Mouse (Mus musculus): Measurements from ENCODE around the gene Cnbd2.

Gene Cnbd2

DNA sequence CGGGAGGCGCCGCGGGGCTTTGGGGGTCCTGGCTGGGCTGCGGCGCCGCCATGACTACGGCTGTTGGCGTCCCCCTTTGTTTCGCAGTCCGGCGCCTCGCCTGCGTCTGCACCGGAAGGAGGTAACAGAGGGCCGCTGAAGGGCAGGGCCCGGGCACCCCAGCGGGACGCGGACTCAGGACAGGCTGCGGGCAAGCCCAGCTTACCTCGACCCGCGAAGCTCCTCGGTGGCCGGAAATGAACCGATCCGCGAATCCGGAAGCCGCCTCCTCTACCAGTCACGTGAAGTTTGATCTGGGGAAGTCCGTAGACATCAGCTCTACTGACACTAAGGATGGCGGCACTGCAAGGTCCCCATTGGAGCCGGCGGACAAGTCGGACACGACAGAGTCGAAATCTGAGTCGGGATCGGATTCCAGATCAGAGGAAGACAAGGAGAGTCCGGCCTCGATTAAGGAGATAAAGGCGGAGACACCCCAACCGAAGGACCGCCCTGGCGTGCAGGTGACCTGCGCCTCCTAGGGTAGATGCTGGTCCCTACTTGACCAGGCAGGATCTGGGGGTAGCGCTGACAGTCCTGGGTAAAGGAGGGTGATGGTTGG lies at the start of gene Cnbd2, which contains the start of gene Scand1:
Gene Cnbd2, plus strand, starts transcription at position 3 of the 601 bp plus-strand sequence.
Gene Scand1, minus strand, starts transcription at position 408 of the 601 bp plus-strand sequence.
- peak; percentile 87 for DNase-seq (ENCODE audit: low read depth)

DNA sequence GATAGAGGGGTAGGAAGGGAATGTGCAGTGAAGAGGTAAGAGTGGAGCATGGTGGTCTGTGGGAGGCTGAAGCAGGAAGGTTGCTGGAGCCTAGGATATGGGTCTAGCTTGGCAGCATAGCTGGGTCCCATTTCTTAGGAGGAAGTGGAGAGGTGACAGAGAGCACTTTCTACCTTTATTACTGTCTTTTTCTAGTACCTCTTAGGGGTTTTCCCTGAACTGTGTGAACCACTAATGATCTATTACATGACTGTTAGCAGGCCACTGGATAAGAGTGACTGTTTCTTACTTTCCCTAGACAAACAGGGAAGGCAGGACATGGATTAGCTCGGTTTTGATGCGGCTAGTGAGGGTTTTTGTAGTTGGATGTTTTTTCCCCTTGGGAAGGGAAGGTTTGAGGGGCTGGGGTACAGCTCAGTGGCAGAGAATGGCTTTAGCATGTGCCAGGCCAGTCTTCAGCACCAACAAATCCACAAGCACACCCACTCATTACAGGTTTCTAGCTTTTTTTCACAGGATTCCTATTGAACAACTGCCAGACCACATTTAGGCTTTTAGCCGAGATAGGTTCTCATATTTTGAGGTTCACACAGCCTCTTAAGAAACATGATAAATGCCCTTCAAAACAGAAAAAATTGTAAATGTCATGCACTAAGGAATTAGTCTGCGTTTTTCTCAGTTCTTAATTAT lies 48.8 kb upstream of the Cnbd2 start:
- peak; percentile 68 for DNase-seq (ENCODE audit: low read depth)

DNA sequence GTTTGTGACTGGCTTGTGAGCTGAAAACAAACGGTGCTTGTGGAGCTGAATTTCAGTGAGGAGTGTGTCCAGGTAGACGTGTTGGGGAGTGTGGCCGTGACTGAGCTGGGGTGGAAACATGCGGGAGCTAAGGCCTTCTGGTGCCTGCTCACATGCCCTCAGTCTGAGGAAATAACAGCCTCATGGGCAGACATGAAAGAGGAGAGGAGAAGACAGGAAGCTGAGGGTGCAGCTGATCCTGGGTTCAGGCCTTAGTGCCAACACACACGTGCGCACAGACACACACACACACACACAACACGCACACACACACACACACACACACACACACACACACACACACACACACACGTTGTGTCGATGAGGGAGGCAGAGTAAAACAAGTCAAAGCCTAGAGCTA lies 44.5 kb upstream of the Cnbd2 start:
- no peak for DNase-seq (ENCODE audit: low read depth)

DNA sequence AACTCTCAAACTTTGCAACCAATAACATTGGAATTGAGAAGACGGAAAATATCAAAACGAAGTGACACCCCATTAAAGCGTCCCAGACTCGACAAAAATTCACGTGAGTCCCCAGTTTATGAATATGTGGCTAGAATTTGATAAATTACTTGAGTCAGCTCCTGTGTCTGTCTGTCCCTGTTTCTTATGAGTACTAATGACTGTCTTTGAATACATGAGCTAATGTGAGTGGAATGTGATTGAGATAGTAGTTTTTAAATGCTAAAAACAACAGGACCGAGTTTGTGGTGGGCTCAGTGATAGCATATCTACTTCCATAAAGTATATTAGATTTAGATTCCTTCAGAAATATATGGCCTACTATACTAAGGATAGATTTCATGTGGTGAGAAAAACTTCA lies 39.5 kb upstream of the Cnbd2 start:
- peak; percentile 12 for DNase-seq (ENCODE audit: low read depth)

DNA sequence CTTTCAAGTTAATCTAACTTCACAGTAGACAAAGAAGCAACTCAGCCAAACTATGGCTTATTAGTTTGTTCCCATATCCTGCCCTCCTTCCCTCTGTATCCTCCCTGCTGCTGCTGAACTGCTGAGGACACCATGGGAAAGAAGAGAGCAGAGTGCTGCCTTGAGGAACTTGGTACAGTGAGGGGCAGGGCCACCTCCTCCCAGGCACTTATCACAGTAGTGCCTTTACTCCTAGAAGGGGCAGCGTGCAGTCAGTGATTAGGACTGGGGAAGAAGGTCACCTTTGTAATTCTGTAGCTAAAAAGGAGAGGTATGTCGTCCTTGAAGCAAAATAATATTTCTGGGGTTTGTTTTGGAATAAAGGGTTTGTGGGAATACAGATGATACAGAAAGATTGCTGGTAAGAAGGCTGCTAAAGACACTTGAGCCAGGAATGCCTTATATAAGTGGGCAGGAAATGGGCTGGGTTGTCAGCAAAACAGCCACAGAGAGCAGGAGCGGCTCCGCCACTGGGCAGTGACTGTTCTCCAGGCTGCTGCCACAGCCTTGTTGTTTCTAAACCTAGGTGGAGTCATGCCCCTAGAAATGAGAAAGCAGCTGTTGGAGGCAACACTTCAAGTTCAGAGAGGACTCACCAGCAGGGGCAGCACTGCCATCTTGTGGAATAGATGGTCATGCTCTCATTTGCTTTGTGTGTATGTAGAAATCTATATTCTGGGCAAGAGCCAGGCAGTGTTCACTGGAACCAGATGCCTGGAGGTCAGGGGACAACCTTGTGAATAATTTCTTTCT lies 33.7 kb upstream of the Cnbd2 start:
- peak; percentile 95 for DNase-seq (ENCODE audit: low read depth)

DNA sequence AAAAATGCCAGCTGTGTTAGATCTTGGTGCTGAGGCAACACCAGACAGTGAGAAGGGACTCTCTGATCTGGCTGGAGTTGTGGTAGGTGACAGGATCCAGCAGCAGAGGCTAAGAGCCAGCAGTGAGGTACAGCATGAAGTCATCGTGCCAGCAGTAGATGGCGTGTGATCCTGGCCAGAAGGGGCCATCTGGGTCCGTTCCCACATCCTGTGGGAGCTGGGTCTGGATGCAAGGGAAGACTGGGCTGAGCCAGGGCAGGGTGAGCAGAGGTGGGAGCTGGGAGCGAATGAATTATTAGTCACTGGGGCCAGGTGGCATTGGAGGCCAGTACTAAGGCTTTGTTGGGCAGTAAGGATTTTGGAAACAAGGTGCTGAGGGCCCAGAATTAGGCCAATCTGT lies 30.9 kb upstream of the Cnbd2 start:
- no peak for DNase-seq (ENCODE audit: low read depth)

DNA sequence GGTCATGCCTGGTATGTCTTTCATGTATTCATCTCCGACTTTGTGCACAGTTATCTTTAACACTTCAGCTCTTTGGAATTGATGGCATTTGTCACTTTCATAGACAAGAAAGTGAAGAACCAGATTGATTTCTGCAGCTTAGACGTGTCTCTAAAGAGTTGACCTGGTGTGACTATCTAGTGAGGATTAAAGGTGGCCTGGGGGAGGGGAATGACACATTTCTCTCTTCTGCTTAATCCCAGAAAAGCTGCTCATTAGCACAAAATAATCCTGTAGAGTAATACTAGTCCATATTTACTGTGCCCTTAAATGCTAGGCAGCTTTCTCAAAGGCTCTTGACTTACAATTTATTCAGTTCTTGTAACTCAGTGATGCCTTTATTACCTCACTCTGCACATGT lies 26.9 kb upstream of the Cnbd2 start:
- no peak for DNase-seq (ENCODE audit: low read depth)

DNA sequence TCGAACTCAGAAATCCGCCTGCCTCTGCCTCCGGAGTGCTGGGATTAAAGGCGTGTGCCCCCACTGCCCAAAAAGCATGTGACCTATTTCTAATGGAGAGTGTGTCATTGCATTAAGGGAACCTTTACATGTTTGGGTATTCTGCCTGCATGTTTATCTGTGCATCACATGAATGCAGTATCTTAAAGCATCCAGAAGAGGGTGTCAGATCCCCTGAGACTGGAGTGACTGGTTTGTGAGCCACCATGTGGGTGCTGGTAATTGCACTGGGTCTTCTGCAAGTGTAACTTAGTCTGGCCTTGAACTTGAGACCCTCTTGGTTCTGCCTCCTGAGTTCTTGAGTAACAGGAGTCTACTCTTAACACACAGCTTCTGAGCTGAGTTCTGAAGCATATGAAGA lies 25.4 kb upstream of the Cnbd2 start:
- DNase-seq (ENCODE audit: low read depth): no peak

DNA sequence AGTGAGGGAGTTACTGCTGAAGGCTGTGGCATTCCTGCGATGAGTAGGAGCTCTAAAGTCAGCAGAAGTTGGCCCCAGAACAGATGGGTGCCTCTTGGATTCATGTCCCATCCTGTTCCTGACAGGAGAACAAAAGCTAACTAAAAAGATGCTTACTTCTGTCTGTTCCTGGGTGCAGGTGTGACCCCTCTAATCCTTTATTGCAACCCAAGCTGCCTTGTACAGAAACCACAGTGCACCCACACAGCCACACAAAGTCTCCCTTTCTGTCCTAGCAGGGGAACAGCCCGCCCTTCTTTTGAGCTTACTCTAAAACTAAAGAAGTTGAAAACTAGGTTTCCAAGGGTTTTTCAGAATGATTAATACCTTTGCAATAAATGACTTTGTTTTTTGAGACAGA lies 23.9 kb upstream of the Cnbd2 start:
- DNase-seq (ENCODE audit: low read depth): no peak

DNA sequence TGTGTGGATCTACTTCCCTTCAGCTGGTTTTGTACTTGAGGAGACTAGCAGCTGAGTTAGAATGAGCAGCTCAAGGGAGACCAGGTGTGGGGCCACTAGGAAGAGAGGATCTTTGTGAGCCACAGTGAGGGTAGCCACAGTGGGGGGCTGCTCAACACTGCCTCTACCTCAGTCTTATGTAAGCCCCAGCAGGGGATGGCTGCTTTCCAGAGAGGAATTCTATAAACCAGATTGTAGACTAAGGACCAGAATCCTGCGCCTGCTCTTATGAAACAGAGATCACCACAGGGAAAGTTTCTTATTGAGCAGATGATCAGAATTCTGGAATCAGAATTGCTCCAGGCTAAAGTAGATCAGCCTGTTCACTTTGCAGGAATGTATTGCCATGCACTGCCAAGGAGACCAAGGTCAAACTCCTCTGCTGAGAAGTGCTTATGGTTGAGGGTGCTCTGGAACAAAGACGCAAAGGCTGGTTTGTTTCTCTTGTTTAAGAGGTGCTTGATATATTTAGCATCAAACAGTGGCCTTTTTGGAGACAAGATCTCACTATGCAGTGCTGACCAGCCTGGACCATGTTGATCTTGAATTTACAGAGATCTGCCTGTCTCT lies 22.4 kb upstream of the Cnbd2 start:
- peak; percentile 60 for DNase-seq (ENCODE audit: low read depth)

DNA sequence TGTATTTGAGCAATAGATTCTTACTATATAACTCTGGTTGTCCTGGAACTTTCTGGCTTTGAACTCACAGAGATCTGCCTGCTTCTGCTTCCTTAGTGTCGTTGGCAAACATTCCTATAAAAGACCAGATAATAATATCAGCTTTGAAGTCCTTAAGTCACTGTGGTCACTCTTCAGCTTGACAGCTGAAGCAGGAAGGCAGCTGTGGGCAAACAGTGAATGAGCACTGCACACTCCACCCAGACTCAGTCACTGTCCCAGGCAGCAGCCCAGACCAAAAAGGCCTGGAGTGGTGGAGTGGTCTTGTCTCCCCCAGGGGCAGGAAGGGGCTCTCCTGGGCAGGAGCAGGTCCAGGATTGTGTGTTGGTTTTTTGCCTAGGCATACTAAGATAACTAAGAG lies 20.1 kb upstream of the Cnbd2 start:
- no peak for DNase-seq (ENCODE audit: low read depth)

DNA sequence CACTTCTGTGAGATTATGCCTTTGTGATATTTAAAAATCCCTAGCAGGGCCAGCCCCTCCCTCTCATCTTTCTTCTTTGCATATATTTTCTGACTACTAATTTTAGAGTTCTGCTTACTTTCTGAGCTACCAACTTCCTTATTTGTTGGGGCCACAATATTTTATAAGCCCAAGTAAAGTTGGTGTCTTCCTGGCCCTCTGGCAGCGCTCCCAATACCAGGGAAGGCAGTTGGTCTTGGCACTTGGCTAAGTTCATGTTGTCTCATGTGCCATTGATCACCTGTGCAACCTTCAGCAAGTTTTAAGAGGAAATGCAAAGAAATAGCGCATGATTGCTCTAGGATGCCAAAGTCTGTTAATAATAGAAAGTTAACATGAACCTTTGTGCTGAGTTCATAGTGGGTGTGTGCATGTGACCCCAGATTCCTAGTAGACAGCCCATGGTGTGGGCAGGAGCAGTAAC lies 16.5 kb upstream of the Cnbd2 start:
- DNase-seq (ENCODE audit: low read depth): no peak

DNA sequence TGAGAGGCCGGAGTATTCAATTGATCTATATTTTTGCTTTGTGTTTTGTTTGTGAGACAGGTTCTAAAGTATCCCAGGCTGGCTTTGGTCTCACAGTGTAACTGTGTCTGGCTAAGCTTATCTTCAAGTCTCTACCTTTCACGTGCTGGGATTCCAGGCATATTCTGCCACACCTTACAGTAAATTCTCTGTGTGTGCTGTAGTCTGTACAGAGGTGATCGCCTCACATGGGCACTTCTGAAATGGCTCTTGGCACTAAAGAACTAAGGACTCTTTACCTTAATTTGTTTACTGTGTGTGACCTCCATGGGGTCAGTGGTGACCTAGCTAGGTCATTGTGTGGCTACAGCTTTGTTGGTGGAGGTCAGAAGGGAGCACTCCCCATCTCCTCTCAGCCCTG lies 15.9 kb upstream of the Cnbd2 start:
- DNase-seq (ENCODE audit: low read depth): no peak

DNA sequence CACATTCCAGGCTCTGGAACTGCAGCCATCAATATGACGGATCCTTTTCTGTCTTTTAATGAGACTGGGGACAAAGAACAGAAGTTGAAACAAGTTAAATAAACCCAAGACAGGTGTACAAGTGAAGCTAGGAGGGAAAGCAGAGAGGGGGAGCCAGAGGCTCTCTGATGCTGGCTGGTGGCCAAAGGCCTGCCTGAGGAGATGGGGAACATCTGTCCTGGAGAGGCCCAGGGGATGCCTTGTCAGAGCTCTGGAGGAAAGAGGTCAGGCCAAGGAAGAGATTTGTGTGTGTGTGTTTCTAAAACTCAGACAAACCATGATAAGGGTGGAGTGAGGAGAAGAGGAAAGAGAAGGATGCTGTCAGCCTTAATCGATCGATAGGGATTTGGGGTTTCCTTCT lies 14.4 kb upstream of the Cnbd2 start:
- DNase-seq (ENCODE audit: low read depth): peak; percentile 62

DNA sequence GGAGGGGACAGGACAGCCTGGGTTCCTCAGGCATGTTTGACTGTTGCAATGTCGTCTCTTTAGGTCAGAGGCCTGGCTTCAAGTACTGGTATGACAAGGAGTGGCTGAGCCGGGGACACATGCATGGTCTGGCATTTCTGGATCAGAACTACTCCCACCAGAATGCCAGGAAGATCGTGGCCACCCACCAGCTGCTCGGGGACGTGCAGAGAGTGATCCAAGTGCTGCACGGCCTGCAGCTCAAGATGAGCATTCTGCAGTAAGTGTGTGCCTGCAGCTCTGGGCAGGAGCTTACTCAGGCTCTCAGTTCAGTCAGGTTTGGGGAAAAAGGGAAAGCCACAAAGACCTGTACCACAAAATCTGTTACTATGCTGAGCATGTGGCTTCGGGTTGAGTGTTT lies 13.6 kb upstream of the Cnbd2 start:
- DNase-seq (ENCODE audit: low read depth): no peak

DNA sequence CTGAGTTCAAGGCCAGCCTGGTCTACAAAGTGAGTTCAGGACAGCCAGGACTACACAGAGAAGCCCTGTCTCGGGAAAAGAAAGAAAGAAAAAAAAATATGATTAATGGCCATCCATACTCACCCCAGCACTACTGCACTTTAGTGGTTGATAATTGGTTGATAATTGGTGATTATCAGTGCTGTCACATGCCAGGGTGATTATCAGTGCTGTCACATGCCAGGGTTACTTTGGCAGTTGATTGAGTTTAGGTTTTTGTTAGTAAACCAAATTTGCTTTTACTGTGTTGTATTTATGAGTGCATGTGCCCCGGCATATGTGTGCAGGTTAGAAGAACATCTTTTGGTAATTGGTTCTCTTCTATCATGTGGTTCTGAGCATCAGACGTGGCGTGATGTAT lies 10.0 kb upstream of the Cnbd2 start:
- DNase-seq (ENCODE audit: low read depth): no peak

DNA sequence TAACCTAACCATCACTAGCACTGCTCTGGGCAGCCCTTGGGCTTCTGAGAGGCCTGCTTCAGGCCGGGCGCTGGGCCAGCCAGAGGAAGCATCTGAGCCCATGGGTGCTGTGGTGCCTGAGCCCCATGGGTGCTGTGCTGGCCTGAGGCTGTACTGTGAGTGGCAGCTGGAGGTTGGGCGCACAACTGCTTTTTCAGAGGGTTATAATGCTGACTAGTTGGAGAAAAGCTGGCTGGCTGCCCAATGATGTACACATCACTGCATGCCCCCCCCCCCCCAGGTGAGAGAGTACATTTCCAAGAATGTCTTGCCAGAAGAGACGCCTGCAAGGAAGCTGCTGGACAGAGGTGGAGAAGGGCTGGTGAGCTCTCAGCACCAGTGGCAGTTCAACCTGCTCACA lies 7.7 kb upstream of the Cnbd2 start:
- DNase-seq (ENCODE audit: low read depth): peak; percentile 25

DNA sequence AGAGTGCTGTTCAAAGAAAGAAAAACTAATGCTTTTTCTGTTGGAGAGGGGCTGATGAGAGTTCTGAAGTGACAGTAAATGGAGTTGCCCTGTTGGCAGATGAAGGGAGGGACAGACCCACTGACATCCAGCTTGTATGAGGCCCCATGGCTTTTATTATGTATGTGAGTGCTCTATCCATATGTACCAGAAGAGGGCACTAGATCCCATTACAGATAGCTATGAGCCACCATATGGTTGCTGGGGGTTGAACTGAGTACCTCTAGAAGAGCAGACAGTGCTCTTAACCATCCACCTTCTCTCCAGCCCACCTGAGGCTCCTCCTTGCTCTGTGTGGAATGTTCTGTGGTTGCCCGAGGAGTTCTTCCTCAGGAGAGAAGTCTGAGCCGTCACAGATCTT lies 6.3 kb upstream of the Cnbd2 start:
- peak; percentile 66 for DNase-seq (ENCODE audit: low read depth)

DNA sequence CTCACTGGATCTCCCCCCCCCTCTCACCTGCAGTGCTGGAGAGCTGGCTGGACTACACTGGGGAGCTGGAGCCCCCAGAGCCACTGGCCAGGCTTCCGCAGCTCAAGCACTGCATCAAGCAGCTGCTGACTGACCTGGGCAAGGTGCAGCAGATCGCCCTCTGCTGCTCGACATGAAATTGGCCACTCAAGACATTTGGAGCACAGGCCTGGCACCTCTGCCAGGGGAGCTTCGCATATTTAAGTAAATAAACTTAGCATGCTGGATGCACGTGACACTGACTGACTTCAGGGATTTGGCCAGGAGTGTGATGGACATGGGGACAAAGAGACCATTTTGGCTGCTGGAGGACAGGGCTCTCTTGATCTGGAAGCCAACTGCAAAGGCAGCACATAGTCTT lies 4.8 kb upstream of the Cnbd2 start:
- peak; percentile 57 for DNase-seq (ENCODE audit: low read depth)

DNA sequence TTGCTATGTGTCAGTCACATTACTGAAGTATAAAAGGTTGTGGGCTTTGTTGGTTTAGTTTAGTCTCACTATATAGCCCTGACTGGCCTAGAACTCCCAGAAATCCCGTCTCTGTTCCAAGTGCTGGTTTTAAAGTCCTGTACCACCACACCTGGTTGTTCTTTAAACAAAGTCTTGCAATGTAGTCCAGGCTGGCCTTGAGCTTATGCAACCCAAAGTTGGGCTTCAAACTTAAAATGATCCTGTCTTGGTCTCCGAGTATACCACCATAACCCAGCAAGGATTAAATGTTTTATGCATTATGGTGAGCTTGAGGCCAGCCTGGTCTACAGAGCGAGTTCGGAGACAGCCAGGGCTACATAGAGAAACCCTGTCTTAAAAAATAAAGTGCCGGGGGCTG lies 2.2 kb upstream of the Cnbd2 start:
- DNase-seq (ENCODE audit: low read depth): no peak

DNA sequence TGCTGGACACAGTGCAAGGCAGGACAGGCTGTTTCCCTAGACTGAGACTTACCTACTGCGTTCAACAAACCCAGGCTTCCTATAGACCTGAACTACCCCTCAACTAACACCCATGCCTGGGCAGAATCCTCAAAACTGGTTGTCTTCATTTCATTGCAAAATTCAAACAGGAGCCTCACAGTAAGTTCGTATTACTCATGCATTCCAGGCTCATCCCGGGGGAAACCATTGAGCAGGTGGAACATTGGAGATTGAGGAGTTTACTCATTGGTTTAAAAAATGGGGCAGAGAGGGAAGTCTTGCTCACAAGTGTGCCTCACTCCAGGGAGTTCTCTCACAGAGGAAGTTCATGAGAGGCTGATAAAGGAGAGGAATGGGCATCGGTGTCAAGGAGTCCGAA lies 1.6 kb upstream of the Cnbd2 start:
- peak; percentile 42 for DNase-seq (ENCODE audit: low read depth)

DNA sequence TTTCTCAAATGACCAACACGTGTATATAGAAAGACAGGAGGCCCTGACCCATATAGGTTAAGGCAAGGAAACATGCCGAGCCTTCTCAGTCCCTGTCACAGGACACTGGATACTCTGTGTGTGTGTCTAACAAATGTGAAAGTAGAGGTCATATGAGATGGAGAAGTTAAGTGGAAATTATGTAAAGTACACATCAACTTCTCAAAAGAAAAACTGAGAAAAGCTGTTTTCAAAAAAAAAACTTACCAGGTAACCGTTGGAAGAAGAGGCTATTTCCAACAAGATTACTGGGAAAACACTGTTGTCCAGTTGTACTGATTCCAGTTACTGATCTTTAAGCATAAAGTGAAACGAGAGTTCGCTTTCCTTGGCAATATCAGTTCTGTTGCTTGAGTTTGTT lies 1.2 kb upstream of the Cnbd2 start:
- DNase-seq (ENCODE audit: low read depth): no peak

DNA sequence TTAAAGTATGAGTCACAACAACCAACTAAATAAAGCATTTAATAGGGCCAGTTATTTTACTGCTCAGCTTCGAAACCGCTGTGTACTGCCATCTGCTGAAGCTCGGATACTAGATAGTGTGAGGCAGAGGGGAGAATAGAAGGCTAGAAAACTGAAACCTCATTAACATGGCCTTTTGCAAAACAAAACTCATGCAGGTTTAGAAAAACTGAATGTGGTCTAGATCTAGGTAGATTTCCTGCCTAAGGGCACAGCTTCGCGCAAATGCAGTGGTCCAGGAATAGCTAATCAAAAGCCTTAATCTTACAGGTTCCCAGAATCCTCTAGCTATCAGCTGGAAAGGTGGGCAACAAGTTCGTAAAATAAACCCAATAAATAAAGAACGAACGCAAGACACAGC lies 658 bp upstream of the Cnbd2 start:
- peak; percentile 24 for DNase-seq (ENCODE audit: low read depth)

Data from NIH3T3 (cell line).